Mouse (Mus musculus): ENCODE results near the gene Cidec.
A peak's percentile ranks its signal among the peaks of the same experiment; 100 is the strongest.

Cidec gene

GRCm38 (mm10) chr6:113444207-113444965, 8.8 kb upstream of the Cidec start:
- no peak for DNase-seq (ENCODE audit: low read depth, low spot score)

GRCm38 (mm10) chr6:113443091-113443490, 7.5 kb upstream of the Cidec start:
- peak; percentile 86 for DNase-seq (ENCODE audit: low read depth, low spot score)

- peak; percentile 96 for DNase-seq (ENCODE audit: low read depth, low spot score)
Observed at GRCm38 (mm10) chr6:113442442-113443090, 7.0 kb upstream of the Cidec start, which contains the start of gene Jagn1. Gene Jagn1, plus strand, starts transcription at chr6:113442569.

GRCm38 (mm10) chr6:113442087-113442441, 6.5 kb upstream of the Cidec start:
- DNase-seq (ENCODE audit: low read depth, low spot score): no peak

GRCm38 (mm10) chr6:113441147-113441680, 5.7 kb upstream of the Cidec start:
- peak; percentile 89 for DNase-seq (ENCODE audit: low read depth, low spot score)

GRCm38 (mm10) chr6:113440686-113441085, 5.1 kb upstream of the Cidec start:
- no peak for DNase-seq (ENCODE audit: low read depth, low spot score)

- DNase-seq (ENCODE audit: low read depth, low spot score): peak; percentile 47
Observed at GRCm38 (mm10) chr6:113438721-113439430, 3.3 kb upstream of the Cidec start.

GRCm38 (mm10) chr6:113437135-113437534, 1.6 kb upstream of the Cidec start:
- DNase-seq (ENCODE audit: low read depth, low spot score): no peak

- no peak for DNase-seq (ENCODE audit: low read depth, low spot score)
Observed at GRCm38 (mm10) chr6:113434691-113435090, 869 bp downstream of the Cidec start.

- DNase-seq (ENCODE audit: low read depth, low spot score): no peak
Observed at GRCm38 (mm10) chr6:113433661-113434060, 1.9 kb downstream of the Cidec start.

- no peak for DNase-seq (ENCODE audit: low read depth, low spot score)
Observed at GRCm38 (mm10) chr6:113431801-113432200, 3.8 kb downstream of the Cidec start.

GRCm38 (mm10) chr6:113430846-113431245, 4.7 kb downstream of the Cidec start:
- DNase-seq (ENCODE audit: low read depth, low spot score): no peak

GRCm38 (mm10) chr6:113429965-113430364, 5.6 kb downstream of the Cidec start:
- no peak for DNase-seq (ENCODE audit: low read depth, low spot score)

- DNase-seq (ENCODE audit: low read depth, low spot score): no peak
Observed at GRCm38 (mm10) chr6:113428006-113428405, 7.6 kb downstream of the Cidec start.

GRCm38 (mm10) chr6:113427397-113427796, 8.2 kb downstream of the Cidec start:
- DNase-seq (ENCODE audit: low read depth, low spot score): peak; percentile 90

GRCm38 (mm10) chr6:113426696-113427095, 8.9 kb downstream of the Cidec start:
- no peak for DNase-seq (ENCODE audit: low read depth, low spot score)

GRCm38 (mm10) chr6:113424187-113424586, 11.4 kb downstream of the Cidec start:
- no peak for DNase-seq (ENCODE audit: low read depth, low spot score)

GRCm38 (mm10) chr6:113423000-113423399, 12.6 kb downstream of the Cidec start:
- DNase-seq (ENCODE audit: low read depth, low spot score): no peak

GRCm38 (mm10) chr6:113419199-113419587, 16.4 kb downstream of the Cidec start, which contains the start of gene Rpusd3:
Gene Rpusd3, minus strand, starts transcription at chr6:113419340.
- DNase-seq (ENCODE audit: low read depth, low spot score): peak; percentile 98

GRCm38 (mm10) chr6:113418441-113419198, 16.9 kb downstream of the Cidec start:
- no peak for DNase-seq (ENCODE audit: low read depth, low spot score)

GRCm38 (mm10) chr6:113416416-113416815, 19.1 kb downstream of the Cidec start:
- DNase-seq (ENCODE audit: low read depth, low spot score): no peak
